Mouse (Mus musculus): ENCODE measurements around the gene Fam221a. TPM values are rescaled to one million over a fixed set of nuclear protein-coding genes. Genes with fewer than 3 reads are reported as not detected.
"Not testable (repeated sequence)": the region's sequence is repeated elsewhere in the genome, so short reads cannot be mapped to it uniquely, and the experiment has no call there.

Fam221a gene
- total RNA-seq, 2 experiments from 2014 or later: 0.25 to 0.57 TPM

DNA sequence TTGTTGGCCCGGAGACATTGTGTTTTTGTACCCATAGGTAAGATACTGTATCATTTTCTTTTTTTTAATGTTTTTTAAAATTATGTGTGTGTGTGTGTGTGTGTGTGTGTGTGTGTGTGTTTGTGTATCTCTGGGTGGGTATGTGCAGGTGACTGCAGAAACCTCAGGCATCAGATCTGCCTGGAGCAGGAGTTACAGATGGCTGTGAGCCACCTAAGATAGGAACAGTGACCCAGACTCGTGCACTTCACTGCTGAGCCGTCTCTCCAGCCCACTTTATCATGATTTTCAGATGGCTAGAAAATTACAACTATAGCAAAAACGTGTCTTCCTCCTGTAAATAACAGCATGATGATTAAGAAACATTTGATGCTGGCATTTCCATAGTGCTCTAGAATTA, 5.2 kb downstream of the Fam221a start:
- no peak for DNase-seq (ENCODE audit: low spot score)
- intact Hi-C loops (cut with DNase I): no loop called here

- intact Hi-C loops (cut with DNase I): no loop called here
- no peak for DNase-seq (ENCODE audit: low spot score)
Observed at GRCm38 (mm10) chr6:49373943-49374342, 6.4 kb downstream of the Fam221a start.

- intact Hi-C loops (cut with DNase I): no loop called here
- no peak for DNase-seq (ENCODE audit: low spot score)
Observed at GRCm38 (mm10) chr6:49378328-49378727, 10.8 kb downstream of the Fam221a start.

- DNase-seq (ENCODE audit: low spot score): no peak
- intact Hi-C loops (cut with DNase I): no loop called here
Observed at GRCm38 (mm10) chr6:49394276-49394675, 26.7 kb downstream of the Fam221a start.

- intact Hi-C loops (cut with DNase I): loop anchor here (5.0 kb wide), 1 partner anchor 338 kb away; no protein-coding TSS in a partner anchor
- peak; percentile 10 for DNase-seq (ENCODE audit: low spot score)
Observed at GRCm38 (mm10) chr6:49395316-49395715, 27.8 kb downstream of the Fam221a start, which contains the start of gene Stk31. Gene Stk31 (plus strand): TSS chr6:49395604.

DNA sequence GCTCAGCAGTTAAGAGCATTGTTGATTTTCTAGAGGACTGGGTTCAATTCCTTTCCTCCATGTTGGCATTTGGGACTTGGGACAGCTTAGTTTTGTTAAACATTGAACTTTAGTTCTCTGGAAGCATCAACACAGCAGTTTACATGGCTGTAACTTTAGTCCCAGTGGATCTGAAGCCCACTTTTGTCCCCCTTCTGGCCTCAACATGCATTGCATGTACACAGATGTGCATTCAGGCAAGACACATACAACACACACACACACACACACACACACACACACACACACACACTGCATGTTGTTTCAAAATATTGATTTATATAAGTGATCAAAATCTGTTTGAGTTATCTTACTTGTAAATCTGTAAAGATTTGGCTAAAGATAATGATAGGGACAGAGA, 29.9 kb downstream of the Fam221a start:
- intact Hi-C loops (cut with DNase I): loop anchor here (5.0 kb wide), 1 partner anchor 340 kb away; no protein-coding TSS in a partner anchor
- no peak for DNase-seq (ENCODE audit: low spot score)

DNA sequence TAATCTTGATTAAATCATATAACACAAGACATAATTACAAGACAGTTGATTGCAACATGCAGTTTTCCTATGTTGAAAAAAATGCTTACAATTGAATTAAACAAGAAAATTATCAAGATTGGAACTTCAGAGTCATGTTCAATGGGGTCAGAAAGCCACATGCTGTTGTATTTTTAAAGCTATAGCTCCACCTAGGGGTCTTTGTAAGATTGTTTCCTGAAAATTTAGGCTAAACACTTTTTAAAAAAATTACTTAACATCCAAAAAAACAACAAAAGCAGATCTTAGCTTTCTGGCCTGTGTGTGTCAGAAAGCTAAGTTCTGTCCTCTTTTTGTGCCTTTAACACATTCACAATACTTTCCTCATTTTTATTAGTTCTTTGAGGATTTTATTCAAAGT, 30.8 kb downstream of the Fam221a start:
- intact Hi-C loops (cut with DNase I): loop anchor here (1.0 to 5.0 kb wide), 3 partner anchors 129 to 341 kb away; no protein-coding TSS in a partner anchor
- DNase-seq (ENCODE audit: low spot score): no peak

GRCm38 (mm10) chr6:49410830-49411229, 43.3 kb downstream of the Fam221a start:
- no peak for DNase-seq (ENCODE audit: low spot score)
- intact Hi-C loops (cut with DNase I): no loop called here

DNA sequence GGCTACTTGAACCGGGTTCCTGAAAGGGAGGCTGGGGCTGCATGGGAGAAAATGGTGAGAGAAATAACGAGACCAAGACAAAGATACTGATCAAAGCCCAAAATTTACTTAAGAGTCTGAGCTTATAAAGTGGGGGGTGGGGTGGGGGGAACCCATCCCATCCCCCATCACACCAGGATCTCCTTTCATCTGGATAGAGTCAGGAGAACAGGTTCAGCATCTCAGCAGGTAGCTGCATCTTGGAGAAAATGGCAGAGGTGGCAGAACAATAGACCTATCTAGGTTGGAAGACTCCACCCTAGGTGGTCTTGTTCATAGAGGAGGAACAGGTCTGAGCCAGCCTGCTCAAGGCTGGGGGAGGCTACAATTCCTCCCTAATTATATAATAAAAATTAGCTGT, 45.4 kb downstream of the Fam221a start:
- DNase-seq (ENCODE audit: low spot score); intact Hi-C loops (cut with DNase I): not testable (repeated sequence)

- intact Hi-C loops (cut with DNase I): no loop called here
- DNase-seq (ENCODE audit: low spot score): no peak
Observed at GRCm38 (mm10) chr6:49415971-49416370, 48.4 kb downstream of the Fam221a start.

DNA sequence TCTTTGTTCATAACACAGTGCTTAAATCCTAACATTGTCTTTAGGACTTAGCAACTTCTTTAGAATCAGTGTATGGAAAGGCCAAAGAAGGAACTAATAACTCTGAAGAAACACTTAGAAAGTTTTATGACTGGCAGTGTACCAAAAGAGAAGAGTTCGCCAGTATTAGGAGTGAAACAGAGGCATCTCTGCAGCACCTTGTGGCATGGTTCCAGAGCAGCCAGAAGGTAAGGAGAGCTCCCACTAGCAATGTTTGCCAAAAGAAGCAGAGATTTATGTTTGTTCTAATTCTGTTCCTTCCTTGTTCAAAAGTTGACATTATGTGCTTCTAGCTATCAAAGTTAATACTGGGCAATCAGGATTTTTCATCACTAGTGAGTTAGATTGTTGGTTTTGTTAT, 69.8 kb downstream of the Fam221a start:
- intact Hi-C loops (cut with DNase I): no loop called here
- DNase-seq (ENCODE audit: low spot score): no peak

Other genes starting within 250 kb of the Fam221a start
- under 1 TPM; 0.34 to 0.36 TPM for gene Igf2bp3, start 152.8 kb upstream of the Fam221a start, total RNA-seq (2021)
- gene Tra2a, start 103.7 kb upstream of the Fam221a start, total RNA-seq (2021): 10 to 100 TPM; 24.8 to 34.4 TPM
- gene Ccdc126, start 48.5 kb upstream of the Fam221a start, total RNA-seq (2021): 1 to 10 TPM; 4.2 to 4.5 TPM
- gene Stk31, start 27.9 kb downstream of the Fam221a start, total RNA-seq (2021): under 1 TPM; 0.17 to 0.26 TPM

Data from heart, postnatal 25 days (tissue).